Mouse (Mus musculus) thymus, postnatal 10 days (tissue): ENCODE results near the gene Rgs8.

Source experiments
- DNase-seq, 2 experiments: peaks; one replicate each; pipeline ENCODE4 v3.0.0; 2021; ENCODE audit warnings: low spot score in 2 of 2

Rgs8 gene

DNA sequence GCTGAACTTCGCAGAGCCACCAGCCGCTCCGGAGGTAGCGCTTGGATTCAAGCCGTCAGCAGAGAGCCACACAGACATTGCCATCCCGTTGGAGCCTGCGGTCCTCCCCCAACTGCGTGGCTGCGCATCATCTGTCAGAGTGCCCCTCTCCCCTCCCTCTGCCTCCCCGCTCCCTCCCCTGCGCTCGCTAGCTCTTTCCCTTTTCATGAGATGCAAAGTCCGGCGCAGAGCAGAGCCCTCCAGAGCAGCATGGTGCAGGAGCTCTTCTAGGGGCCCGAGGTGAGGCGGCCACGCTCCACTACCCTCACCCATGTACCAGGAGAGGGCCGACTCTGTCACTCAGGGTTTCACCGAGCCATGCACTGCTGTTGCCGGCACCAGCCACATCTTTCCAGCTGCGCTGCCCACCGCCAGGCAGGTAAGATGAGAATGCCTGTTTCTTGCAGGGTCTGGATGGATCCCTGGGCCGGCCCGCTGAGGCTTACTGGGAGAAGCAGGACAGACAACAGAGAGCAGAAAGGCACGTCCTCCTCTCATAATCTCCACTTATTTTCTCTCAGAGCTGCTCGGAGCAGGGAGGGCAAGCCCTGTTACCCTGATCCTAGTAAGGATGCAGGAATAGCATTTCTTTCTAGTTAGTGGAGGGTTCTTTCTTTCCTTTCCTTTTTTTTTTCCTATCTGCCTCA lies at the start of gene Rgs8:
TSS of gene Rgs8 (plus strand) at position 88 of the 686 bp plus-strand sequence.
- no peak for DNase-seq

DNA sequence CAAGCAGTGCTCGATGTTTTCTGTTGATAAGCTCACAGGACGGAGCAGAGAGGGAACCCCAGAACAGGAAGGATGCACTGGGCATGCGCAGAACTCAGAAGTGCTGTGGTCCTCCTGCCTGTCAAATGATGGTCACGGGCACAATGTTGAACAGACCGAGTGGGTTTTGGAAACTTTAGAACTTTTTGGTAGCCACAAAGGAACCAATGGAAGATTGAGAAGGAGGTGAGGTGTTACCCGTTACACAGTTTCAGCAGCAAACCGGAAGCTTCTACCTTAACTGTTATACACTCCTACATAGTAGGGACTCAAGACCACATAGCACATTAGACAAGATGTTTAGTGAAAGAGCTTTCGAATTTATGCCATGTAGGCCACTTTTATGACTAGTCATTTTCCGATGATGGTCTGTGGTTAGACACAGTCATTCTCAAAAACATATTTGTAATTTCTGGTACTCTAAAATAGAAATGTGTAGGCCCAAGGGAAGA lies 35.4 kb upstream of the Rgs8 start:
- peak in 1 of 2 experiments; percentile 8 for DNase-seq

DNA sequence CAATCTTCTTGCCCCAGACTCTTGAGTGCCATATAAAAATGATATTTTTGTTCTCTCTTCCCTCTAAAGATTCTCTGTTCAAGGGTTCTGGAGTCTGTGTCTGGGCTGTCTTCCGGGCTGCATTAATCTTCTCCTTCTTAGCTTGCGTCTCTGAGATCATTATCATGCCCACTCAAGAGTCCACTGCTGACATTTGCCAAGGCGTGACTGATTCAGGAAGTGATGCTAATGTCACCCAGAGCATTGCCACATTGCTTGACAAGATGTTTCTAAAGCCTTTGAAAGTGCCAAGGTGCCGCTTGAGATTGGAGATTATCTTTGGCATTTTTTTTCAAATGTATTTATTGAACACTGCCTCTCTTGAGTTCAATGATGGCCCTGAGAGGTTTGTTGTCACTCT lies 29.8 kb upstream of the Rgs8 start:
- DNase-seq, result no peak

- DNase-seq, result no peak
These were observed 20.1 kb upstream of the Rgs8 start for GRCm38 (mm10) chr1:153632686-153633085.

DNA sequence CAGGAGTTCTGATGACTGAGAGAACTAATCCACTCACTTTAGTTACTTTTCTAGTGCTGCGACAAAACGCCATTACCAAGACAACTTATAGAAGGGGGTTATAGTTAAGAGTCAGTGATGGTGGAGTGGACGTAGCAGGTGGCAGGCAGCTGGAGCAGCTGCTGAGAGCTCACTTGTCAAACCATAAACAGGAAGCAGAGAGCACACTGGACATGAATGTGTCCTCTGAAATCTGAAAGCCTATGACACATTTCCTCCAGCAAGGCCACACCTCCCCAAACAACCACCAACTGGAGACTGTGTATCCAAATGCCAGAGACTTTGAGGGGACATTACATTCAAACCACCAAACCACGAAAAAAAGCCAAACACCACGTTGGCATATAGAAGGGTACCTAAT lies 17.8 kb upstream of the Rgs8 start:
- DNase-seq, result no peak

GRCm38 (mm10) chr1:153635521-153635920 lies 17.3 kb upstream of the Rgs8 start:
- DNase-seq, result no peak

- no peak for DNase-seq
These were observed 16.0 kb upstream of the Rgs8 start for GRCm38 (mm10) chr1:153636821-153637220.

GRCm38 (mm10) chr1:153641492-153641939 lies 11.3 kb upstream of the Rgs8 start:
- DNase-seq, result peak; percentile 16 to 18

- DNase-seq, result no peak
These were observed 10.8 kb upstream of the Rgs8 start for GRCm38 (mm10) chr1:153641940-153642501.

GRCm38 (mm10) chr1:153653674-153654073 lies 849 bp downstream of the Rgs8 start:
- DNase-seq, result no peak

DNA sequence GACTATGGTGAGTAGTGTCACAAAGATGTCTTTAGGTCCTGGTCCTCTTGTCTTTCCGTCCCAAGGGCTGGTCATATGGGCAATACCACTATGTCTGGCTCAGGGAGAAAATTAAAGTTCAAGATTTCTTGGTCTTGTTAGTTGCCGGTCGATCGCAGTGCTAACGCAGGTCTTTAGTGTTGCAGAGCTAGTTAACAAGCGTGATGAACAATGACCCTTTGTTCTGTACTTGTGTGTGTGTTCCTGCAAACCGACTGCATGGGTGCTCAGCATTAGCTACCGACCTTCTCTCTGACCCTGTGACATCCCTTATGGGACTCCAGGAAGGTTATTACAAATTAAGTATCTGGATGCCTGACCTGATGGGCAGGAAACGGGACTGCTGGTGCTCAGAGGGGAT lies 6.8 kb downstream of the Rgs8 start:
- DNase-seq, result no peak

DNA sequence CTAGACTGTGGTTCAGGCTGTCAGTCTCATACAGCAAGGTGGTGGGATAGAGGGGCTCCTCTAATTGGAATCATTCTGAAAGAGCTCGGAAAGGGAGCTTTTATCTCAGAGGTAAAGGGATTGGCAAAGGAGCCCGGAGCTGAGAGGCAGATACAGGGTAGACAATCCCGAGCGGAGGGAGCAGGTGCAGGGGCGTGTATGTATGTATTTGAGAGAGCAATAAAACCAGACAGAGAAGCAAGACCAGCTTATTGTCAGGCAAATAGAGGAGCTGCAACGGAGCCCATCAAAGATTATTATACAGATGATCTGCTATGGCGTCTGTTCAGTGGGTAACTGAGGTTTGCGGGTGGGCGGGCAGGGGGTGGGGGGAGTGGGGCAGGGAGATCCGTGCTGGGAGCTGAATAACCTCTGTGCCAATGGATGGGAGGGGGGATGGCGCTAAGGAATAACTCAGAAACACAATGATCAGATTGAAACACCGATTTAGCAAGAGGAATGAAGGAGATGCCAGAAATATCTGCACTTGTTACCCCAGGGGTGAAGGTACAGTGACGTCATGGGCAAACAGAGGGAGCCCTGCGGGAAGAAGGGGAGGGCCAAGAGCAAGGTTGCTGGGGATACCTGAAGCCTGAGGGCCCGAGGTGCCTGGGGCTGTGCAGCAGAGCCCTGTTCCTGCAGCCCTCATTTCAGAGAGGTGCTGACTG lies 8.3 kb downstream of the Rgs8 start:
- no peak for DNase-seq

- DNase-seq, result no peak
These were observed 8.8 kb downstream of the Rgs8 start for GRCm38 (mm10) chr1:153661689-153662002.

DNA sequence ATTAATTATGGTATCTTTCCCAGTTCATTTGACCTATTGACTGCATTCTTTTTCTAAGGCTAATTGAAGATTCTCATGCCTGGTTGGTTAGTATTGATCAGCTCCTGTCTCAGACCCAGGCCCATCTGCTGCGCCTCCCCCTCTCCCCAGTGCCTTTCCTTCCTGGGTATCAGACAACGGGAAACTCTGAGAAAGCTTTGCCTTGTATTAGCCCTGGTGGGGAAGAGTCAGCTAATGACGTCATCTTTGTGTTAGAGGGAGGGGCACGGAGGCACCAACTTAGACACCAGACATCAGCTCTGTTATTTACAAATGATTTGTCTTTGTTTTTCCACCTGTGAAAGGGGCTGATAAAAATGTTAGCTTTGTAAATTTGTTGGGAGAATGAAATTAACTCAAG lies 9.5 kb downstream of the Rgs8 start:
- DNase-seq, result no peak

- DNase-seq, result no peak
These were observed 12.4 kb downstream of the Rgs8 start for GRCm38 (mm10) chr1:153665066-153665715.

DNA sequence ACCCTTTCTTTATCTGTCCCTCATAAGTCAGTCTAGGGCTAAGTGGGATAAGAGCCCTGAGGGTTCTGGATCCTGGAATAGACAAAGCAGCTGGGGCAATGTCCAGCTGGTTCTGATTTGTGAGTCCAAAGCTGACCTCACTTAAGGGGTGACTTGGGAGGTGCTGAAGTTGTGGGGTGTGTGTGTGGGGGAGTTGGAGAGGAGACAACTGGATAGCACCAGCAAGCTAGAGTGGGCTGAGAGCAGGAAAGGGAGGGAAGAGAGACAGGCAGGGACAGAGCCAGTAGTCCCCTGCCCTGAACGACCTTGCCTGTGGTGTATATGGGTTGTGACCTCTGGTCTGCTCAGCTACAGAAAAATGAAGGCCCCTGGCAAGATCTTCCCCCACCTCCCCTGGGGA lies 13.4 kb downstream of the Rgs8 start:
- no peak for DNase-seq

DNA sequence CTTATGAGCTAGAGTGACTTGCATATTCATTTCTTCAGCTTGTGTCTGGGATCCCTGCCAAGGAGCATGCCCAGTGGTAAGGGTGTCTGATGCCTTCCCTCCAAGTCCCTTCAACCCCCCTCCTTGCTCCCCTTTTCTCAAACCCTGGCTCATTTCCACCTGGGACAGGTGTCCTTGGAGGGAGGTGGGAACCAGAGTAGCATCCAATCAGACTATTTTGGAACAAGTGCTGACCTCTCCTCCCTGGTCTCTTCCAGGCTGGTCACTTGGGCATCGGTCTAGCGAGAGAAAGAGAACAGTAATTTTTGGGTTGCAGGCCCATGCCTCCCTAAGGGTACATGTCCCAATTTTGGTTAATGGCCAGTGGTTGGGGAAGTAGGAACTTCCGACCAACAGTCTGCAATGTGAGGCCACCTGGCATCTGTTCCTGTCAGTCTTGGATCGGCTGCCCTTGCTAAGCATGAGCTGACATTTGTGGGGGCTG lies 14.5 kb downstream of the Rgs8 start:
- no peak for DNase-seq

DNA sequence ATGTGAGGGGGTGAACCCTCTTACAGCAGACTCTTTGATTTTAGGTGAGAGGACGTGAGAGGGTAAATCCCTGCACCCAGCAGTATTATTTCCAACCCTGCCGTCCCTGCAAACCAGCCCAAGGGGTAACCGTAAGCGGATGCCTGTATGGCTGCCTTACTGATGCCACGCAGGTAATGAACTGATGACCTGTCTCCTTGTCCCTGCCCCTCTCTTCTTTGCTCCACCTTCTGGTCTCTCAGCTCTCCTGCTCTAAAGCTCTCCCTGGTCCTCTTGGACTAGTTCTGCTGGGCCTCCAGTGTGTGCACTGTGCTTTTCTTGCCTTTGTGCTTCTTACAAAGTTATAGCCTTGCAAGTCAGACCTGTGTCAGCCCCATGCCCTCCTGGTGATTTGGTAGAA lies 15.0 kb downstream of the Rgs8 start:
- no peak for DNase-seq

DNA sequence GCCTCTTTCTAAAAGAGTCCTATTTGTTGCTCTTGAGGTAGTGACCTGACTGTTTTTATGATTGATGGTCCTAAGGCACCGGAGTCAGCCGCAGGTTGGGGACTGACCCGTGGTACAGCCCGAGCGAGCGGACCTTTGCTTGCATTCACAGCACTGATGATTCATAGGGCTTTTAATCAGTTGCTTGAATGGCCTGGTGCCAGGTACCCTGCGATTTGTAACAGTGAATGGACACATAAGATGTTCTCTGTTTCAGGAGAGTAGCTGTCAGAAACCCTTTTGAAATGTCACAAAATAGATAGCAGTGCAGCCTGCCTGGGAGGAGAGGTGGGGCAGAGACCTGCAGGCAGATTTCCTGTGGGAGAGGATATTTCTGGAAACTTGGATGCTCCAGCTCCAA lies 16.3 kb downstream of the Rgs8 start:
- DNase-seq, result no peak

DNA sequence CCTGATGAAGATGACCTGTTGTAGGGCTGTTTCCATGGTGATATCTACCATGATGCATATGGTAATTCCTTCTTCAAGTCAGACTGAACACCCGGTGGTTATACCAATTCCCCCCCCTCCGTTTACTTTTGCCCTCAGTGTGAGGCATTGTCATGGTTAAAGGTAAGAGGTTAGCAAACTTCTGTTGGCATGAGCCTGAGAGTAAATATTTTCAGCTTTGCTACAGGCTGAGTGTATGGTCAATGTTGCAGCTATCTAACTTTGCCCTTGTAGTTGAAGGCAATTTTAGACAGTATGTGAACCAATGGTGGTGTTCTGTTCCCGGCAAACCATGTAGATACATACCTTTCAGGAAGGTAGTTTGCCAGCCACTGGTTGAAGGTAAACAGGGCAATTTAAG lies 16.9 kb downstream of the Rgs8 start:
- no peak for DNase-seq

DNA sequence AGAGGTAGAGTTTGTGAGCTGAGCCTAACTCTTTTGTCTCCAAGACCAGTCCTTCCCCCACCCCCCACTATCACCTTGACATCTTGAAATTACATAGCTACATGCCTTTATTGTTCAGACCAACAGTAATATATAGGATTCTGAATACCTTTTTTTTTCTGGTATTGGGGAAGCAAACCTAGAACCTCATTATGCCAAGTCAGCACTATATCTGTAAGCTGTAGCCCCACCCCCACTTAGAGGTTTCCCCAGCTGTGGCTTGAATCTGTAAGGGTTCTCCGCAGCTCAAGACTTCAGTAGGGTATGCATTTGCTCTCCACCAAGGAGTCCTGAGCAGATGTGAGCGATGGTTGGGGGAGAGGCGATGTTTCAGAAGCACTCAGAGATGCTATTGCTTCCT lies 18.5 kb downstream of the Rgs8 start:
- DNase-seq, result no peak

DNA sequence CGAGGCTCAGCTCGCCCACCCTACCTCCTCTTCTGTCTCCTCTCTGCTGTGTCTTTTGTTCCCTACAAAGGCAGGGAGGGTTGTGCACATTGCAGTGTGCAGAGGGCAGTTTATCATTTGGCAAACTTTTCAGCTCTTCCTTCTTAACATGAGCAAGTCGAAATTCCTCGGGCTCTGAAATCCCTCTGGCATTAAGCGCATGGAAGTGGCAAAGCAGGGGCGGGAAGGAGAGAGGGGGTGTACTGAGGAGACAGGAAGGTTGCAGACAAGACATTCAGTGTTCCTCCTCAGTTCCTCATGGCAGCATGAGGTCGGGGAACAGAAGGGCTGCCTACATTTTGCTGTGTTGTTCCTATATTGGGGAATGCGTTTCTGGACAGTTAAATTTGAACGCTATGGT lies 19.9 kb downstream of the Rgs8 start:
- DNase-seq, result no peak

- no peak for DNase-seq
These were observed 21.1 kb downstream of the Rgs8 start for GRCm38 (mm10) chr1:153673900-153674299.
